Mouse (Mus musculus): Measurements from ENCODE around the gene Artn.

Gene Artn

DNA sequence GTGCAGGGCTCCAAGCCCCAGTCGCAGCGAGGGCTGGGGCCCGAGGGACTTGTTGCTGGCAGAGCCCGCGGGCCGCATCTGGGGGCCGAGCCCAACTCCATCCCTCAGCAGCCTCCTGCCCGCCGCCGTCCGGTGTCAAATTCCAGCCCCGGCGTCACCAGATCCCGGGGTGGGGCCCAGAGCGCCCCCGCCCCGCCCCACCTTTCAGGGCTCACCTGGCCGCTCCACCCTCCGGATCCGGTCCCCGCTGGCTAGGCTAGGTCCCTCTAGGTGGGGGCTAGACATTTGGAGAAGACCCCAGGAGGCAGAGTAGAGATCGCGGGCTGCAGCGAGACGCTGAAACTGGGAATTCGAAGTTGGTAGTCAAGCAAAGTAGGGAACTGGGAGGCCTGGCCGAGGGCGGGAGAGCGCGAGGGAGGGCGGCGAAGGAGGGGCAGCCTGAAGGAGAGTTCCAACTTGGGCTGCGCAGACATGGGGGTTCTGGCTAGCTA, at the start of gene Artn:
Gene Artn, minus strand, starts transcription at position 373 of the 491 bp plus-strand sequence.
- peak; percentile 73 for DNase-seq (ENCODE audit: extremely low read depth, insufficient read length, low spot score)

GRCm38 (mm10) chr4:117979181-117979580, 49.6 kb upstream of the Artn start:
- no peak for DNase-seq (ENCODE audit: extremely low read depth, insufficient read length, low spot score)

GRCm38 (mm10) chr4:117978282-117978681, 48.7 kb upstream of the Artn start:
- DNase-seq (ENCODE audit: extremely low read depth, insufficient read length, low spot score), result peak; percentile 43

GRCm38 (mm10) chr4:117977841-117978240, 48.3 kb upstream of the Artn start:
- DNase-seq (ENCODE audit: extremely low read depth, insufficient read length, low spot score), result peak; percentile 39

- DNase-seq (ENCODE audit: extremely low read depth, insufficient read length, low spot score), result no peak
These were observed 47.8 kb upstream of the Artn start for GRCm38 (mm10) chr4:117977371-117977770.

DNA sequence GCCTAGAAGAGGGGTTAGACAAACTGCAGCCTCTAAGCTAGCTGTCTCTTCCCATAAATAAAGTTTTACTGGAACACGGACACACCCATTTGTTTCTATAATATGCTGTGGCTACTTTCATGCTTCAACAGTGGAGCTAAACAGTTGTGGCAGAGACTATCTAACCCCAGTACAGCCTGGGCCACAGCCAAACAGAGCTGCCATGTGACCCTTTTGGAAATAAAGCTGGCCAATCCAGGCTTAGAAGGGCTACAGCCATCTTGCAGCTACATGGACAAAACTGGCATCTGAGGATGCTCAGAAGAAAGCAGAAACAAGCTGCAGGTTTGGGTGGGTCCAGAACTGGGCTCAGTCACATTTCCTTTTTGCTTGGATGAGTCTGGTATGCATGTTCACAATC, 46.3 kb upstream of the Artn start:
- DNase-seq (ENCODE audit: extremely low read depth, insufficient read length, low spot score), result no peak

DNA sequence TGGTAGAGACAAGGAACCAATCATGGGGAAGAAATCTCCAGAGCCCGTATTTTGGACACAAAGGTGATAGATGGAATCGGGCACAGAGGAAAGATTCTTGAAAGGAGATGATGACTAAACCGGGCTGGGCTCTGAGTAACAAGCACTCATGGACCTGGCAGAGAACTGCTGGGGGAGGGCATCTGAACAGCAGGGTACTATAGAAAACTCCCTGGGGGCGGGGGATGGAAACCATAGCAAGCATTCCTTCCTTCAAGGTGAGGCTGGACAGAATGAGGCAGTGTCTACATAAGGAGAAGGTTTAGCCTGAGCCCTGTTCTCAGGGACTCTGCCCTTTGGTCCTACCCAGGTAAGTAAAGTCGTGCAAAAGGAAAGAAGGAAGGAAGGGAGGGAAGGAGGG, 45.2 kb upstream of the Artn start:
- peak; percentile 51 for DNase-seq (ENCODE audit: extremely low read depth, insufficient read length, low spot score)

DNA sequence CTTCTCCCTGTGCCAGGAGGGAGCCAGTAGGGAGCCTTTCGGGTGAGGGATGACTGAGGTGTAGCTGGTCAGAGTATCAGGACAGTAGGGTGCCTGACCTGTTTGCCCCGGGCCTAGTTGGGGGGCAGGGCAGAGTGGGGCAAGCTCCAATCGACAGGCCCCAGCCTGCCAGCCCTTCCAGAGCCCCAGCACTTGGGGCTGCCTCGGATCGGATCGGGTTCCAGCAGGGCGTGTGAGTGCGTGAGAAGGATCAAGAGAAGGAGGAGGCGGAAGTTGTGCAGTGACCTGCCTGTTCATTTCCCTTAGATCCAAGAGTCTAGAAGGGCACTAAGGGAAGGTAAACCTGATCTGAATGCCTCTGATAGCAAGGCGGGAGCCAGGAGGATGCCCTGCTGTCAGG, 43.4 kb upstream of the Artn start:
- no peak for DNase-seq (ENCODE audit: extremely low read depth, insufficient read length, low spot score)

- DNase-seq (ENCODE audit: extremely low read depth, insufficient read length, low spot score), result no peak
These were observed 34.9 kb upstream of the Artn start for GRCm38 (mm10) chr4:117964346-117965025.

DNA sequence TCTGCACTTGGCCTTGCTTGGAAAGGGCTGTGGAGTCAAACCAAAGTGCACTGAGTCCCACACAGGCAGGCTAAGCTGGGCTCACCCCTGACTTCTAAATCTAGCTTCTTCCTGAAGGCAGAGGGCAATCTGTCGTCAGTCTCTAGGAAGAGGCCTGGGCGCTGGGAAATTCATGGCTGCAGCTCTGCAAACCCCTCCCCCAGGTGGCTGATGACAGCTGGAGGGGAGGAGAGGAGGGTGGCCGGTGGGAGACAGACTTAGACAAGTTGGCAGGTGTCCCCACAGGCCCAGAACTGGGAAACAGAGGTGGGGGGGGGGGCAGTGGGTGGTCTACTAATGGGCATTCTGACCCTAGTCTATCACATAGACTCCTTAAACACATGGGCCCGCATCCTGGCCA, 27.9 kb upstream of the Artn start:
- DNase-seq (ENCODE audit: extremely low read depth, insufficient read length, low spot score), result no peak

- DNase-seq (ENCODE audit: extremely low read depth, insufficient read length, low spot score), result no peak
These were observed 17.9 kb upstream of the Artn start for GRCm38 (mm10) chr4:117947493-117947892.

- DNase-seq (ENCODE audit: extremely low read depth, insufficient read length, low spot score), result peak; percentile 71
These were observed 17.2 kb upstream of the Artn start for GRCm38 (mm10) chr4:117946639-117947305.

GRCm38 (mm10) chr4:117943317-117943716, 13.8 kb upstream of the Artn start:
- no peak for DNase-seq (ENCODE audit: extremely low read depth, insufficient read length, low spot score)

GRCm38 (mm10) chr4:117936964-117937363, 7.4 kb upstream of the Artn start:
- DNase-seq (ENCODE audit: extremely low read depth, insufficient read length, low spot score), result no peak

- DNase-seq (ENCODE audit: extremely low read depth, insufficient read length, low spot score), result peak; percentile 58
These were observed 4.5 kb upstream of the Artn start for GRCm38 (mm10) chr4:117934081-117934480.

DNA sequence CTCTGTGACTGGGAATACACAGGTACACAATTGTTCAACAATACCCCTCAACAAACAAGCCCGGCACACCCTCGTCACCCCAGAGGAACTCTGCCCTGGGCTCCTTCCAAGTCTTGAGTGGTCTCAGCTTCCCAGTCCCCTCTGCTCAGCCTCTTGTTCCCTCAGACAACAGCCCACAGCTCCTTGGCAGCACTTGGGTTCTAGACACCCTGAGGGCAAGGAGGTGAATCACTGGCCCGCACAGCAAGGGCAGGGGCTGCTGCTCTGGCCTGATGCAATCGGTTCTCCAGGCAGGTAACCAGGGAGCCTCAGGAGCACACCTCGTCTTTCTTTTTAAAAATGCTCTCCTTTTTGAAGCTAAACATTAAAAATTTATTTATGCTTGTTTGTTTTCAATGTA, 3.7 kb upstream of the Artn start:
- peak; percentile 74 for DNase-seq (ENCODE audit: extremely low read depth, insufficient read length, low spot score)

DNA sequence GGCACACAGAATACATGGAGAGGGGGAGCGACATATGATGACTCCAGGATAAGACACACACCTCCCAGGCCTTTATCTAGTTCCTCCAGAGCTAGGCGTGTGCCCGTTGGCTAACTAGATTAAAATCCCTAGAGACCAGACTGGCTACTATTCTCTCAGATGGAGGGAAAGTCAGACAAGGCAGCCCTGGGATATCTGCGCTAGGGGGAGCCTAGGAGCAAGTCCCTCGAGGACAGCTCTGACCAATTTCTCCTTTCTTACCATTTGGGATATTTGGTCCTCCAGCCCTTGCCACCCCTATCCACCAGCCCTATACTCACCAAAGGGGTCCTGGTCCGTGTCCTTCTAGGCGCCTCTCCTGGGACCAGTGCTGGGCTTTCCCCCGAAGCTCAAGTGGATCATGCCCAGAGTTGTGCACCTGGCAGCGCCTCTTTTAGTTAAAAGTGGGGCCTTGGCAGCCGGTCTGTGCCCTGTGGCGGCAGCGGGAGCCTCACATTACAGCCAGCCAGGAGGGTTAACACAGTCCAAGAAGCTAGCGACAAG, 793 bp downstream of the Artn start:
- peak; percentile 70 for DNase-seq (ENCODE audit: extremely low read depth, insufficient read length, low spot score)

DNA sequence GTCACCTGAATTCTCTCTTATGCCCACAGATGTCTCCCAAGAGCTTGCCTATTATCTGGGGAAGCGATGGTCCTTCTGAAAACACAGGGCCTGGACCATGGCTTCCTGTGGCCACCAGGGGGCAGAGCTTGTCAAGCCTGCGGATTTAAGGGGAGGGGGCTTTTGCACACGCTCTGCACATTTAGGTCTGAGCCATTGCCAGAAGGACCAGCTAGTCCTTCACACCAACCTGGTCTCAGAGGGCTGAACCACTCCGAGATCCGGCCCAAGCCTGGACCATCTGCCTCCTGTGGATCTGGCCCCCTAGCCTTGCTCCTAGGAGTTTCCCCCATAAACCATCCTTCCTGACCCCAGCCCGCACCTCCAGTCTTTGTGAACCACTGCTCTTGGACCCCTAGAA, 1.3 kb downstream of the Artn start:
- DNase-seq (ENCODE audit: extremely low read depth, insufficient read length, low spot score), result peak; percentile 41

GRCm38 (mm10) chr4:117926545-117927482, 2.7 kb downstream of the Artn start:
- no peak for DNase-seq (ENCODE audit: extremely low read depth, insufficient read length, low spot score)

DNA sequence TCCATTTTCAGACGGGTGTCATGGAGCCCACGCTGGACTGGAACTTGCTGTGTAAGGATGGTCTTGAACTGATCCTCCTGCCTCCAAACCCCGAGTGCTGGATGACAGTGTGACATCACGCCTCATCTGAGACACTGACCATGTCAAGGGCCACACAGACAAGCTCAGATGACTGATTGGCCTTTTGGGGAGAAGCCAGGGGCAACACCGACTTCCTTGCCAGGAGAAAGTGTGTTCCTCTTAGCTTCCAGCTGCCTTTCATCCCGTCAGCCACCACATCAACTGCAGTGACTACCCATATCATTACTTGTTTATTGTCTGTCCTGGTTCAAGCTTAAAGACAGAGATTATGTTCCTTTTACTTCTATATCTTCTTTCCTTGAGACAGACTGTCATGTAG, 4.6 kb downstream of the Artn start:
- no peak for DNase-seq (ENCODE audit: extremely low read depth, insufficient read length, low spot score)

- no peak for DNase-seq (ENCODE audit: extremely low read depth, insufficient read length, low spot score)
These were observed 6.1 kb downstream of the Artn start for GRCm38 (mm10) chr4:117923450-117923849.

Data from 3134 (cell line).